Mouse (Mus musculus) limb, embryonic 15.5 days (tissue): ENCODE measurements around the gene Slc17a4. TPM values are rescaled to one million over a fixed set of nuclear protein-coding genes. Genes with fewer than 3 reads are reported as not detected.

ENCODE experiments used
- ATAC-seq: fragments of 200-750 bp; cut with Nextera tagmentation; 2 replicates; pipeline ENCODE4 v1.8.0; 2017; ENCODE audit warnings: low read depth, moderate TSS enrichment; ENCODE audit not compliant: insufficient number of reproducible peaks, low FRiP score, low TSS enrichment
- H3K27ac ChIP-seq: fragments of 300-500 bp; sonication (generic); 2 replicates; pipeline ENCODE4 v1.5.1; 2015; ENCODE audit warnings: moderate library complexity, mild to moderate bottlenecking, inconsistent platforms
- H3K27me3 ChIP-seq: fragments of 300-500 bp; sonication (generic); 2 replicates; pipeline ENCODE4 v1.6.1; 2015; ENCODE audit warnings: inconsistent platforms
- H3K36me3 ChIP-seq: fragments of 300-500 bp; sonication (generic); 2 replicates; pipeline ENCODE4 v1.6.1; 2015; ENCODE audit warnings: inconsistent platforms
- H3K4me1 ChIP-seq: fragments of 300-500 bp; sonication (generic); 2 replicates; pipeline ENCODE4 v1.6.1; 2015; ENCODE audit warnings: inconsistent platforms
- H3K4me2 ChIP-seq: fragments of 300-500 bp; sonication (generic); 2 replicates; pipeline ENCODE4 v1.6.1; 2015; ENCODE audit warnings: mild to moderate bottlenecking, inconsistent platforms
- H3K4me3 ChIP-seq: fragments of 300-500 bp; sonication (generic); 2 replicates; pipeline ENCODE4 v1.5.1; 2015; ENCODE audit warnings: mild to moderate bottlenecking, inconsistent platforms
- H3K9ac ChIP-seq: fragments of 300-500 bp; sonication (generic); 2 replicates; pipeline ENCODE4 v1.6.1; 2015; ENCODE audit warnings: inconsistent platforms
- H3K9me3 ChIP-seq: fragments of 300-500 bp; sonication (generic); 2 replicates; pipeline ENCODE4 v1.6.1; 2016; ENCODE audit warnings: inconsistent platforms
- WGBS: fragments of 180-500 bp; shearing (Covaris S2); methylation state at CpG from one replicate; pipeline ENCODE4 v1.1.7; 2015; 5-methylcytosine and 5-hydroxymethylcytosine counted together
- polyA plus RNA-seq: library from polyadenylated mRNA; unstranded; fragments of >200 nt; fragmentation: Nextera tagmentation; extraction: Ambion mirVana; gene quantifications from 2 replicates; pipeline ENCODE4 v1.2.1, GENCODE M21; 2015

Gene Slc17a4
- polyA plus RNA-seq: not detected in 2 replicates

GRCm38 (mm10) chr13:23914376-23915167, at the start of gene Slc17a4:
Gene Slc17a4, minus strand, starts transcription at chr13:23915009.
- no peaks in the 10 kb centered on the region for H3K4me1 ChIP-seq
- no peak within 1 kb of the TSS for H3K4me2 ChIP-seq
- H3K27me3 ChIP-seq: no peaks in the 10 kb centered on the region
- H3K36me3 ChIP-seq: no peaks in the 10 kb centered on the region
- no peak within 1 kb of the TSS for H3K9ac ChIP-seq
- H3K9me3 ChIP-seq: no peaks in the 10 kb centered on the region
- H3K4me3 ChIP-seq: no peak within 1 kb of the TSS
- no peak within 1 kb of the TSS for H3K27ac ChIP-seq
- WGBS: 60% methylated on average over 9 of the region's 9 CpGs
- no peak for ATAC-seq

DNA sequence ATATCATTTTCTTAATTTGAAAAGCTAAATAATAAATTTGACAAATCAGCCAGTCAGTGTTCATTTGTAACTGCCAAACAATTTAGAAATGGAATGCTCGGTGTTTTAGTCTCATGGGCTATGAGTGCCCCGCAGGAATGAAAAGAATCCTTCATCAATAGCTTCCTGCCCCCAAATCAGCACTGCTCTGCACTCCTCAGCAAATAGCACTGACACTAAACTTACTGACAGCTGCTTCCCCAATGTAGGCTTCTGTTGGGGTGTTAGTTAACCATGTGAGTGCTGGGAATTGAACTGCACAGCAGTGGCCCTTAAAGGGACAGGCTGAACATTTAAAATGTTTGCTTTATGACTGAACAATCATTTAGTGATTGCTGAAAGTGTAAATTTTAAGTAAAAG, 45.0 kb upstream of the Slc17a4 start:
- ATAC-seq: no peak

GRCm38 (mm10) chr13:23950928-23951327, 36.1 kb upstream of the Slc17a4 start:
- no peak overlapping the region for H3K27ac ChIP-seq
- H3K36me3 ChIP-seq: no peaks in the 10 kb centered on the region
- no peak overlapping the region for H3K4me2 ChIP-seq
- ATAC-seq: no peak
- no peaks in the 10 kb centered on the region for H3K27me3 ChIP-seq
- 72% methylated on average over 3 of the region's 3 CpGs for WGBS
- no peak overlapping the region for H3K4me3 ChIP-seq
- H3K9me3 ChIP-seq: no peaks in the 10 kb centered on the region
- 0 out of 2 replicates have a peak, but pooled peaks cover 3% of the 10 kb centered on the region for H3K4me1 ChIP-seq
- H3K9ac ChIP-seq: no peak overlapping the region

More for the DNA sequence above, 45.0 kb upstream of the Slc17a4 start:
- H3K36me3 ChIP-seq: no peaks in the 10 kb centered on the region
- no peak overlapping the region for H3K27ac ChIP-seq
- H3K4me2 ChIP-seq: no peak overlapping the region
- H3K9ac ChIP-seq: no peak overlapping the region
- no peaks in the 10 kb centered on the region for H3K9me3 ChIP-seq
- no peaks in the 10 kb centered on the region for H3K4me1 ChIP-seq
- no peak overlapping the region for H3K4me3 ChIP-seq
- 33% methylated on average over 2 of the region's 2 CpGs for WGBS
- H3K27me3 ChIP-seq: no peaks in the 10 kb centered on the region

DNA sequence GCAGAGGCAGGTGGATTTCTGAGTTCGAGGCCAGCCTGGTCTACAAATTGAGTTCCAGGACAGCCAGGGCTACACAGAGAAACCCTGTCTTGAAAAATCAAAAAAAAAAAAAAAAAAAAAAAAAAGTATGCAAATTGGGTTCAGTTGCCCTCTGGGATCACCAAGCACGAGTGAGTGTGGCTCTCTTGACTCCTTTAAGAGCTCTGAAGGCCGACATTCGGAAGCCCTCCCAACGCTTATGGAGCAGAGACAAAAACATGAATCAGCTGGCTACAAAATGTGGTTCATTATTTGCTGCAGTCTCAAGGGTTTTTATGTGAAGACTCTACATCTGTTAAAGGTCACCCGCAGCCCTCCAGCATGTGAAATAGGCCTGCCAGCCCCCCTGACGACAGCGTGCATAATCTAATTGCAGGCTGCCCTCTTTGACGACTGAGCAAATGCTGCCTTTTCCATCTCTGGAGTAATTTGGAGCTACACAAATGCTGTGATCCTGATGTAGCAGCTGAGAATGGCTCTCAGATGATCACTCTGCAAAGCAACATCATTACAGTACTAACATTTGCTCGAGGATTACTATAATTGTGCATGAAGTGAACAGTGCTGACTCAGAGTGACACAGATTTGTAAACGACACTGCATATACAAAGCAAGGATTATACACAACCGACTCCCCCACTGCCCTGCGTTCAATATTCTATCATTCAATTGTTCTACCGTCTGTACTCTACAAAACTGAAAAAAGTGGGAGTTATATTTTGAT, 34.9 kb upstream of the Slc17a4 start:
- no peaks in the 10 kb centered on the region for H3K36me3 ChIP-seq
- 0 out of 2 replicates have a peak, but pooled peaks cover 3% of the 10 kb centered on the region for H3K4me1 ChIP-seq
- no peak overlapping the region for H3K27ac ChIP-seq
- no peak overlapping the region for H3K4me2 ChIP-seq
- 44% methylated on average over 14 of the region's 14 CpGs for WGBS
- no peaks in the 10 kb centered on the region for H3K27me3 ChIP-seq
- H3K9me3 ChIP-seq: no peaks in the 10 kb centered on the region
- H3K4me3 ChIP-seq: no peak overlapping the region
- ATAC-seq: no peak
- no peak overlapping the region for H3K9ac ChIP-seq

DNA sequence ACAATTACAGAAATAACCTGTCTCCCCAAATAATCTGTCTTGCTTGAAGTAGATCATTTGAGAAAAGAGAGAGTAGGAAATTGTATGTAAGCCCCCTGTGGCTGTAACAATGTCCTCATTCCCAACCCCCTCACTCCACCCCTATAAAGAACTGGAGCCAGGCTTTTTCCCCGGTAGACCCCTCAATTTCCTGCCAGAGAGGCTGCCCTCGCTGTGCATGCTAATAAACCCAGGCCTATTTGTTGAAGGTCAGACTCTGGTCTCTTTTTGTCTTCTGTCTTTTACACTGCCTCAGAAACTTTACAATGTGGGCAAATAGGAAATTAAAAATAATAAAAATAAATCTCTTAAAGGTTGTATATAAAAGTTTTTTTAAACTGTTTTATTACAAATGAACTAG, 31.4 kb upstream of the Slc17a4 start:
- Histone ChIP-seq H3K4me3 (no peak overlapping the region), H3K9ac (no peak overlapping the region), H3K27ac (no peak overlapping the region), H3K4me1 (0 out of 2 replicates have a peak, but pooled peaks cover 3% of the 10 kb centered on the region), H3K4me2 (no peak overlapping the region), H3K36me3 (no peaks in the 10 kb centered on the region), H3K9me3 (no peaks in the 10 kb centered on the region), H3K27me3 (no peaks in the 10 kb centered on the region)
- ATAC-seq: no peak
- WGBS: 20% methylated on average over 2 of the region's 2 CpGs

DNA sequence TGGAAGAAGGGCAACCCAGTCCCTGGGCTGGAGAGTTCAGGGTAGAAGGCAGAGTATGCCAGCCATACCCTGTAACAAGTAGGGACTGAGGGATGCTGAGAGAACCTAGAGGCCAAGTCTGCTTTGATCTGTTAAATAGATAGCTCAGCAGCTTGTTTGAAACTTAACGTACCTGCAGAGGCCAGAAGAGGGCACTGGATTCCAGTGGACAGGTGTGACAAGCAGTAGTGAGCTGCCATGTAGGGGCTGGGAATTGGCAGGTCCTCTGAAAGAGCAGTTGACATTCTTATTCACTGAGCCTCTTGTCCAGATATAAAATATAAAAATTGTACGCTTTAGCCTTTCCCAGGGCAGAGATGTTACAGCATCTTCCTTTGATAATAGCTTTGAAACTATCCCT, 28.1 kb upstream of the Slc17a4 start:
- Histone ChIP-seq H3K9ac (no peak overlapping the region), H3K27me3 (no peaks in the 10 kb centered on the region), H3K4me3 (no peak overlapping the region), H3K36me3 (no peaks in the 10 kb centered on the region), H3K4me2 (no peak overlapping the region), H3K27ac (no peak overlapping the region), H3K9me3 (no peaks in the 10 kb centered on the region), H3K4me1 (no peaks in the 10 kb centered on the region)
- WGBS: 41% methylated on average over 2 of the region's 2 CpGs
- no peak for ATAC-seq

GRCm38 (mm10) chr13:23940291-23940690, 25.5 kb upstream of the Slc17a4 start:
- Histone ChIP-seq H3K4me2 (no peak overlapping the region), H3K27ac (no peak overlapping the region), H3K36me3 (no peaks in the 10 kb centered on the region), H3K4me3 (no peak overlapping the region), H3K27me3 (no peaks in the 10 kb centered on the region), H3K4me1 (no peaks in the 10 kb centered on the region), H3K9ac (no peak overlapping the region), H3K9me3 (no peaks in the 10 kb centered on the region)
- WGBS: 47% methylated on average over 6 of the region's 6 CpGs
- ATAC-seq: no peak

DNA sequence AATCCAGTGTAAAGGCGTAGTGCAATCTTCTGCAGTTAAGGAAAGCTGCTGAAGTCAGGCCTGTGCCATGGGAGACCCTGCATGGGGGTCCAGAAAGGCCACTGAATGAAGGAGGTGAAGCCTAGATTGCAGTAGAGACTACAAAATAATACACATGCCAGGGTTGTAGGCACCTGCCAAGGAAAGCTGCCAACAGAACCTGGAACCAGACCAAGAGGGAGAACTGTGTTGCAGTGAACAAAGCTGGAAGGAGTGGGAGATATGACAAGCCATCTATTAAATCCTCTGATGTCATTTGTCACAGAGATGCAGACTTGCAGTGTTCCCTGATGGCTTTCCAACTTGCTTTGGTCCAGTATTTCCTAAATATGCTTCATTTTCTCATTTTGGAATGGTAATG, 23.9 kb upstream of the Slc17a4 start:
- Histone ChIP-seq H3K4me2 (no peak overlapping the region), H3K36me3 (no peaks in the 10 kb centered on the region), H3K27me3 (no peaks in the 10 kb centered on the region), H3K9ac (no peak overlapping the region), H3K4me1 (no peaks in the 10 kb centered on the region), H3K4me3 (no peak overlapping the region), H3K27ac (no peak overlapping the region), H3K9me3 (no peaks in the 10 kb centered on the region)
- WGBS: 78% methylated on average over 1 of the region's 1 CpGs
- ATAC-seq: no peak

DNA sequence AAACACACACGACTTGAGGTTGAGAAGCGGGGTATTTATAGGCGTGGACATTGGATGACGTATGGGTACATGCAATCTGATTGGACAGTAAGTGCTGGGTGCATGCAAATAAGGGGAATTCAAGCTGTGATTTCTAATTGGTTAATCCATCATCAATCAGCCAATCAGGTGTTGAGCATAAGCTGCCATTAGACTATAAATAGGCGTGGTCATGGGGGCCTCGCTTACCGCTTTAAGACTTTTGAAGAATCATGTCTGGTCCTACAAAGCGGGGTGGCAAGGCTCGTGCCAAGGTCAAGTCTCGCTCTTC, 19.4 kb upstream of the Slc17a4 start, which contains the start of gene Hist1h2aa:
Gene Hist1h2aa (plus strand): TSS at position 252 of the 310 bp plus-strand sequence.
- no peaks in the 10 kb centered on the region for H3K27me3 ChIP-seq
- H3K4me1 ChIP-seq: 0 out of 2 replicates have a peak, but pooled peaks cover 4% of the 10 kb centered on the region
- 91% methylated on average over 10 of the region's 10 CpGs for WGBS
- no peak for ATAC-seq
- no peak within 1 kb of the TSS for H3K4me3 ChIP-seq
- no peaks in the 10 kb centered on the region for H3K9me3 ChIP-seq
- H3K4me2 ChIP-seq: no peak within 1 kb of the TSS
- no peaks in the 10 kb centered on the region for H3K36me3 ChIP-seq
- H3K27ac ChIP-seq: no peak within 1 kb of the TSS
- H3K9ac ChIP-seq: no peak within 1 kb of the TSS

GRCm38 (mm10) chr13:23933421-23934210, 18.8 kb upstream of the Slc17a4 start, which contains the start of gene Hist1h2ba:
Gene Hist1h2ba, minus strand, starts transcription at chr13:23934156.
- WGBS: 94% methylated on average over 39 of the region's 39 CpGs
- no peak within 1 kb of the TSS for H3K4me2 ChIP-seq
- no peak within 1 kb of the TSS for H3K4me3 ChIP-seq
- H3K9ac ChIP-seq: no peak within 1 kb of the TSS
- H3K9me3 ChIP-seq: no peaks in the 10 kb centered on the region
- H3K27me3 ChIP-seq: no peaks in the 10 kb centered on the region
- 0 out of 2 replicates have a peak, but pooled peaks cover 4% of the 10 kb centered on the region for H3K4me1 ChIP-seq
- no peaks in the 10 kb centered on the region for H3K36me3 ChIP-seq
- no peak within 1 kb of the TSS for H3K27ac ChIP-seq
- ATAC-seq: no peak

- Histone ChIP-seq H3K4me1 (0 out of 2 replicates have a peak, but pooled peaks cover 4% of the 10 kb centered on the region), H3K27ac (no peak overlapping the region), H3K36me3 (no peaks in the 10 kb centered on the region), H3K4me3 (no peak overlapping the region), H3K4me2 (no peak overlapping the region), H3K9ac (no peak overlapping the region), H3K9me3 (no peaks in the 10 kb centered on the region), H3K27me3 (no peaks in the 10 kb centered on the region)
- 25% methylated on average over 11 of the region's 11 CpGs for WGBS
- ATAC-seq: no peak
These were observed 16.1 kb upstream of the Slc17a4 start for GRCm38 (mm10) chr13:23930904-23931303.
